Mouse (Mus musculus) mammary gland, adult 2 months (tissue): ENCODE measurements around the gene Abhd17c. TPM values are rescaled to one million over a fixed set of nuclear protein-coding genes. Genes with fewer than 3 reads are reported as not detected.

ENCODE experiments used
- polyA plus RNA-seq: library from polyadenylated mRNA; depleted of rRNA; stranded (reverse); fragments of >200 nt; gene quantifications from 2 replicates; pipeline ENCODE4 v1.2.3, GENCODE M21; 2012; ENCODE audit warnings: low replicate concordance; rRNA removed

The Abhd17c gene
- 44.8 and 49.2 TPM in 2 replicates for polyA plus RNA-seq

DNA sequence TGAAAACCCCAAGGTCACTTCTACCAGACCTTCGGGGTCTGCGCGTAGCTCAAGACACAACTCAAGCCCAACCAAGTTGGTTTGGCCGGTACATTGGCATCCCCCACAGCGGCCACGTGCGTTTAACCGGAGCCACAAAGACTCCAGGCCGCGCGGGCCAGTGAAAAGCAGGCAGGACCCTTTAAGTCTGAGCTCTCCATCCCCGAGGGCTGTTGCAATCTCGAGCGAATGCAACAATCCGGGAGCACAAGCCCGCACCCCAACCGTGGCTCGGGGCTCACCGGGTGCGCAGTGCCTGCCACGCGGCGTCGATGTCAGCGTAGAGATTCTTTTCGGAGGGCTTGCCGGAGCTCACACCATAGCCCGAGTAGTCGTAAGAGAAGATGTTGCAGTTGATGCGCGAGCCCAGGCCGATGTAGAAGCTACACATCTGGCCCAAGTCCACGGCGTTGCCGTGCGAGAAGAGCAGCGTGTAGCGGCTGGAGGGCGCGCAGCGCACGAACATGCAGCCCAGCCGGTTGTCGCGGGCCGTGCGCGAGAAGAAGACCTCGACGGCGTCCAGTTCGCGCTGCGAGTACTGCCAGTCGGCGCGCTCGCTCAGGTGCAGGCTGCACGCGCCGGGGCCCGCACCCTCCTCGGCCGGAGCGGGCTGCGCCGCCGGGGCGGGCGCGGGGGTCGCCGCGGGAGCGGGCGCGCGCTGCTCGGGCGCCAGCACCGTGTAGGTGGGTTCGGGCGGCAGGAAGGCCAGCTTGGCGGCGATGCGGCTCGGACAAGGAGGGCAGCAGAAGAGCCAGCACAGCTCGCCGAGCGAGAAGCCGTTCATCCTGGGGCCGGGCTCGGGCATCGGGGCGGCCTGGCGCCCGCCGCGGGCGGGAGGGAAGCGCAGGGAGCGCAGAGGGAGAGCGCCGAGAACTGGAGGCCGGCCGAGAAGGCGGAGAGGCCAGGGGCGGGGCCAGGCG is at the start of gene Abhd17c:
TSS of gene Abhd17c (minus strand) at position 893 of the 959 bp plus-strand sequence.

DNA sequence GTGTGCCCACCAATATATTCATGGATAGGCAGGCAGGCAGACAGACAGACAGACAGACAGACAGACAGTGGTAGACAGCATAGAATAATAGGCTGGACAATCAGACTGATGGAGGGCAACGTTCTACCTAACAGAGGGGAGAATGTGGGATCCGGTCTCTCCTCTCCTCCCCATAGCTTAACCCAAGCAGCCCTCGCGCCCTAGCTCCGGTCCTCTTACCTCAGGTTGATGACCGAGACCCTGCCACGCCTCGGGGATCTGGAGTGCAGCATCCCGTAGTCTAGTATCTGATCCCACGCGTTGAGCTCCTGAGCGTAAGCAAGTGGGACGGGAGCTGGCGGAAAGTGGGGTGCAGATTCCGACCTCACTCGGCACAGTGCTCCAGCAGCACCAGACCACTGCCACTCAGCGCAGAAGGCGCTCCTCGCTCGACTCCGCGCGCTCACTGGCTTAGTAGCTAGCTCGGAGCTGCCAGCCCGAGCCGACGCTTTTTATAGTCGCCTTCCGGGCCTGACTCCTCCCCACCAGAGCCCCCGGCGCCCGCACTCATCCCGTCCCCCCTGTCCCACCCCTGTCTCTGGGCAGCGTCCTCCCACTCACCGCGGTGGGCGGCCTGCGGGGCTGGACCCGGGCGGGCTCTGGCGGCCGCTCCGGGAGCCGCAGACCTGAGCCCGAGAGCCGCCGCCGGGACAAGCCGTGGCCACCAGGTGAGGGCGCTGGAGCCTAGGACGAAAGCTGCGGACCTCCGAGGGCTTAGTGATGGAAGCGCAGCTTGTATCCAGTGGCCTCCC is 65.5 kb downstream of the Abhd17c start, which contains the start of gene Cemip:
TSS of gene Cemip (minus strand) at position 464 of the 791 bp plus-strand sequence.

Other genes starting within 250 kb of the Abhd17c start
- gene Cemip, start 65.4 kb downstream of the Abhd17c start, polyA plus RNA-seq: 0.22 and 0.29 TPM in 2 replicates